Mouse (Mus musculus) hindlimb bud, embryonic 11.5 days (tissue): Measurements from ENCODE around the gene Gtf2a2.
"Not testable (repeated sequence)": the region's sequence is repeated elsewhere in the genome, so short reads cannot be mapped to it uniquely, and the experiment has no call there.

Experiments used
- DNase-seq: peaks from one replicate; pipeline ENCODE4 v3.0.0-alpha.2; 2012; ENCODE audit warnings: low read depth, low spot score; ENCODE audit errors: extremely low spot score

Gene Gtf2a2

DNA sequence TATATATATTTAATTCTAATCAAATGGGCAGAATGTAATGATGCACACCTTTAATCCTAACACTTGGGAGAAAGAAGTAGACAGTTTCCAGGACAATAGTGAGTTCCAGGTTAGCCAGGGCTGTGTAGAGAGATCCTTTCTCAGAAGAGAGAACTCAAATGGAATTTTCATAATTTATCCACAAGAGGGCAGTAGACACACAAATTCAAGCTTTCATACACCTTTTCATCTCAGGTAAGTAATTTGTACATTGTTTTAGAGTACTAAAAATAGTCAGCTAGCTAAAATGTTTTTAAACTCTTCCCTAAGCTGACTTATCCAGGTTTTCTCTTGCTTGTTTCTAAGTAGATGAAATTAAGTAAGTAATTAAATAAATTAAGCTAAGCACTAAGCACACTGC, 6.5 kb downstream of the Gtf2a2 start:
- no peak for DNase-seq

DNA sequence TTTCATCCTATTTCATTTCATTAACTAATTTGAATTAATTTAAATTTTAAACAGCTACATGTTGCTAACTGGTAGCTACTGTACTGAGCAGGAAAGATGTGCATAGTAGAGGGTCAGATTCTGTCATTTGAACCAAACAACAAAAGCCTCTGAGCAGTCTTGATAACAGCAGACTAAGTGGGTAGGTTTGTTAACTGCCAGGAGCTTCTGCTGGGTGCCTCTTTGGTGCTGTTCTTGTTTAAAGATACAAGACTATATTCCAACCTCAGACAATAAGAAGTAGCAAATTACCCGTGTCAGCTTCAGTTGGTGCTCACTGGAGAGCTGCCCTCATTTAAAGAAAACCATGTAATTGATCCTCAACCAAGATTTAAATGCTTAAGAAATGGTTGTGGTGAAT, 9.3 kb downstream of the Gtf2a2 start:
- no peak for DNase-seq

- no peak for DNase-seq
Measured at GRCm38 (mm10) chr9:70022083-70022482, 9.7 kb downstream of the Gtf2a2 start.

DNA sequence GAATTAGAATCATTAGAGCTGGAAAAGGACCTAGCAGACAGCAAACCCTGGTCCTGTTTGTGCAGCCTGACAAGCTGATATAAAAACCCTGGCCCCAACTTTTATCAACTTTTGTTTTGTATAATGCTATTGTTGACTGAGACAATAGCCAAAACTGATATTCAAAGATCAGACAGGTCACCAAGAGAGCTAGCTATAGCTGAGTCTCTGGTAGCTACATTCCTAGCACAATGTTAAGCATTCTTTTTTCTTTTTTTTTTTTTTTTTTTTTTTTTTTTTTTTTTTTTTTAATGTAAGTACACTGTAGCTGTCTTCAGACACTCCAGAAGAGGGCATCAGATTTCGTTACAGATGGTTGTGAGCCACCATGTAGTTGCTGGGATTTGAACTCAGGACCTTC, 11.3 kb downstream of the Gtf2a2 start:
- DNase-seq, result not testable (repeated sequence)

GRCm38 (mm10) chr9:70024648-70025047, 12.3 kb downstream of the Gtf2a2 start:
- DNase-seq, result no peak

DNA sequence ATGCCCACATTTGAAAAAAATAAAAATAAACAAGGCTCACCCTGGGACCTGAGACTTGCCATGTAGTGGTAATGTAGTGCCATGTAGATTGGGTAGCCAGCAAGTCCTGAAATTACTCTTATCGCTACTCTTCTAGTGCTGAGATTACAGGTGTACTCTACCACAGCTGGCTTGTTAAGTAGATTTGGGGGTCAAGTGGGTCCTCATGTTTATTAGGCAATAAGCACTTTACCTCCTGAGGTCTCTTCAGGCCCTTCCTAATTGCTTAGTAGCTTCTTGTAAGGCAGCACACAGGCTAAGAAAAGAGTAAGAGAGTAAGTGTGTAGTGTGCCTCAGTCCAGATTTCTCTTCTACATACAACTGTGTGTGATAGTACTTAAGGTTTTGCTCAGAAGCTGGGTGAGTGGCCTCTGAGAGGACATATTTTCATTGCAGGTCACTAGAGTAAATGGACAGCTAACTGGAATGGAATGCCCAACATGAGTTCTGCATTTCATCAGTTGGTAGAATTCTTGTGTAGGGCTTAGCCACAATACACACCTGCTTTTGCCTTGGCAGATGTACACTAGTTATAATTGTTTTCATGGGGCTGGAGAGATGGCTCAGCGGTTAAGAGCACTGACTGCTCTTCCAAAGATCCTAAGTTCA, 13.1 kb downstream of the Gtf2a2 start:
- no peak for DNase-seq

DNA sequence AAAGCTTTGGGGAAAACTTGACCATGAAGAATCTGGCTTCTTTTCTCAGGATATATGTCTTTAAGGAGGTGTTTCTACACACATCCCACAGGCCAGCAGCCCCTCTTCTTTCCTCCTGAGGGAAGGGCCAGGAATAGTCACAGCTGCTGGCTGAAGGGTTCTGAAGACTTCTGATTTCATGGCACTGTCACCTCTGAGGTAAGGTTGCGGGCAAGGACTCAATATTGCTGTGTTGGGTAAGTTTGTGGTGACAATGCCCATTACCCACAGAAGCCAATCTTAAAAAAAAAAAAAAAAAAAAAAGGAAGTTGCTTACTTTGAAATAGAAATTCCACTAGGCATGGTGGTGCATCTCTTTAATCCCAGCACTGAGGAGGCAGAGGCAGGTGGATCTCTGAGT, 19.8 kb downstream of the Gtf2a2 start:
- no peak for DNase-seq

GRCm38 (mm10) chr9:70033056-70033455, 20.7 kb downstream of the Gtf2a2 start:
- no peak for DNase-seq

DNA sequence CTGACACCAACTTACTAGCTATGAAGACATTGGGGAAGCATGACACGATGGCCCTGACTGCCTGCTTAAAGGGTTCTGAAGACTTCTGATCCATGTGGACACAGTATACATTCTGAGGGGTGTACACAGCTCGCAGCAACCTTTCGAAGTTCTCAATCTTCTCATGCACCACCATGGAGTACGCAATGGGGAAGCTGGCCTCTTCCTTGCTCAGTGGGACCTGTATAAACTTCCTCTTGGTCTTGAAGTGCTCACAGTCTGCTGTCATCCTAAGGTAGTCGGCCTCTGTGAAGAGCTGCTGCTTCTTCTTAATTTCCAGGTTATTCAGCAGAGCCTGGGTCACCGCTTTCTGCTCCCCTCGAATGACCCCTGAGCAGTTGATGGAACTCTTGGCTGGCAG, 22.4 kb downstream of the Gtf2a2 start:
- no peak for DNase-seq

- DNase-seq, result no peak
Measured at GRCm38 (mm10) chr9:70036646-70037045, 24.3 kb downstream of the Gtf2a2 start.

DNA sequence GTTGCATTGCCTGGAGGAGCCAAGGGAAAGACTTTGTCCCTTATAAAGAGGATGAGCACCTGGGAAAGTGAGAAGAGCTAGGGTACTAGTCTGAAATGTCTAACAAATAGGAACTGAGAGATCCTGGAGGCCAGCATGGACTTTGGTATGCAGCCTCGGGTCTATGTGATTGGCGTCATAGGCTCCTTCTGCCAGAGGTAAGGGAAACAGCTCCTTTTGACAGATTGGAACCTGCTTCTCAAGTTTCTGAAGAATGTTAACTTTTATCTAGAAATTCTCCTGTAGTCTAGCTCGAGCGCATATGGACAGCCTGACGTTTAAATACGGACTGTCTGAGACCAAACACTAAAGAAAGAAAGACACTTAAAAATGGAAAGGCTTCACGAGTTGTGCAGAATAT, 25.6 kb downstream of the Gtf2a2 start, which contains the start of gene Gcnt3:
Gcnt3 (minus strand) TSS at position 101 of the 400 bp plus-strand sequence.
- DNase-seq, result no peak

- no peak for DNase-seq
Measured at GRCm38 (mm10) chr9:70039597-70040385, 27.4 kb downstream of the Gtf2a2 start.

GRCm38 (mm10) chr9:70040570-70040969, 28.2 kb downstream of the Gtf2a2 start:
- DNase-seq, result no peak

DNA sequence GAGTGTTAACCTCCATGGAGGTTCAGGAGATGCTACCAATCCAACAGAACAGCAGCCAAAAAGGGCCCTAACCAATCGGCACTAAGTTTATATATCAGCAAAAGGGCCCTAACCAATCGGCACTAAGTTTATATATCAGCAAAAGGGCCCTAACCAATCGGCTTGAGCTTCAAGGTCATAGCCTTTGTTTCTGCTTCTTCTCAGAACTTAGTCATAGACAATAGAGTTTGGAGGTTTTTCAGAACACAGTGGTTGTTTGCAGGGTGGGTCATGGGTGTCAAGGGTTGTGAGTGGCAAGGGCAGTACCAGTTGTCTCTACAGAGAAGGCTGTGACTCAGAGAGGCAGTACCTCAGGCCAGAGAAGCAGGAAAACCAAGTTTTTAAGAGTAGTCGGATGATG, 29.8 kb downstream of the Gtf2a2 start:
- no peak for DNase-seq

DNA sequence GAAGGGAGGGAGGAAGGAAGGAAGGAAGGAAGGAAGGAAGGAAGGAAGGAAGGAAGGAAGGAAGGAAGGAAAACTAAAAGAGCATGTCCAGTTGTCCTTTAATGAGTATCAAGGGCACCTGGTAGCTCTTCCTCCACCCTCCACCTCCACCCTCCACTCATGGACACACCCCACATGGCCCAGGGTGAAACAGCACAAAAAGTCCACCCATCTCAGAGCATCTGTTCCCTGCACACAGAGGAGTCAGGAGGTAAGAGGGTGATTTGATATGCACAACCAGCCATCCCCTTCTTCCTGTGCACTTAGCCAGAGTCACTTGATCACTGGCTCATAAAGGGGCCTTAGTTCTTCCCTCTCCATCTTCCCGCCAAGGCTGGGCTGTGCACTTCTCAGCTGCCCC, 30.6 kb downstream of the Gtf2a2 start:
- DNase-seq, result no peak

DNA sequence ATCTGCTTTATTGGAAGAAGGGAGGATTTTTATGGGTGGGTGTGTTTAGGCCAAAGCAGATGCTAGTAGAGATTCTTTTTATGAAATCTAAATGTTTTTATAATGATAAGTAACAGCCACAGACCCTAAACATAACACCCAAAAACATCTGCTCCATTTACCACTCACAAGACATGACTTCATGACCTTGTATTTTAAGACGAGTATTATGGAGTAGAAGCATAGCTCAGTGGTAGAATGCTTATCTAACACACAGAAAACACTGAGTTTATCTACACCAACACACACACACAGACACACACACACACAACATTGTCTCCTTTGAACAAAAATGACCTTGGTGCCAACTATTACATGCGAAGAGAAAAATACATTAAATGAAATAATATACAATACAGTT, 32.5 kb downstream of the Gtf2a2 start:
- DNase-seq, result no peak

DNA sequence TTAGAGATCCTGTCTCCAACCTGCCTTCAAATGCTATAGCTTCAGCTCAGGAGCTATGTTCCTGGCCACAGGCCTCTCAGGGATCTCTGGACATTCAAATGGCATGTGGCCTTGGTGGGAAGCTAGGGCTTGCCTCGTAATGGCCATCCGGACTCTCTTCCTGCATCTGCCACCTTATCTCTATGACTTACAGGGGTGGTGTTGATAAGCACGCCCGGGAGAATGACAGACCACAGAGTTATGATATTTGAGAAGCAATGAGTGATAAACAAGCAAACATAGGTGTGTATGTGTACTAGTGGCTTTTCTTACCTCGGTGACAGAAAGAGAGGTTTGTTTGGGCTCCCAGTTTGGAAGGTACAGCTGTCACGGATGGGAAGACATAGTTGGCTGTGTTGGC, 33.9 kb downstream of the Gtf2a2 start:
- DNase-seq, result no peak

DNA sequence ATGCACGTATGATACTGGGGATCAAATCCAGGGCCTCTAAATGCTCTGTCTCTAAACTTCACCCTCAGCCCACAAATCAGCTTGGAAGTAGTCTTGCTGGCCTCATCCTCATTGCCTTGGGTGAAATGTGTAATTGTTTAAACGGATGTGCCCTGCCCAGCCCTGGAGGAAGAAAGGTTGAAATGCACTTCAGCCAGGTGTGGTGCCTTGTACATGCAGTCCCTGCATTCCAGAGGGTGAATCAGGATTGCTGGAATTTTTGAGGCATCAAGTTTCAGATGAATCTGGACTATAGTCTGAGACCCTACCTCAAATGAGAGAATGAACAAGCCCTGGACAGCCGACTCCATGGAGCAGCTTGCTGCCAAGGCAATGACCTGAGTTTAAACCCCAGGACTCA, 35.5 kb downstream of the Gtf2a2 start:
- peak; percentile 33 for DNase-seq

GRCm38 (mm10) chr9:70048280-70048679, 35.9 kb downstream of the Gtf2a2 start:
- DNase-seq, result no peak

DNA sequence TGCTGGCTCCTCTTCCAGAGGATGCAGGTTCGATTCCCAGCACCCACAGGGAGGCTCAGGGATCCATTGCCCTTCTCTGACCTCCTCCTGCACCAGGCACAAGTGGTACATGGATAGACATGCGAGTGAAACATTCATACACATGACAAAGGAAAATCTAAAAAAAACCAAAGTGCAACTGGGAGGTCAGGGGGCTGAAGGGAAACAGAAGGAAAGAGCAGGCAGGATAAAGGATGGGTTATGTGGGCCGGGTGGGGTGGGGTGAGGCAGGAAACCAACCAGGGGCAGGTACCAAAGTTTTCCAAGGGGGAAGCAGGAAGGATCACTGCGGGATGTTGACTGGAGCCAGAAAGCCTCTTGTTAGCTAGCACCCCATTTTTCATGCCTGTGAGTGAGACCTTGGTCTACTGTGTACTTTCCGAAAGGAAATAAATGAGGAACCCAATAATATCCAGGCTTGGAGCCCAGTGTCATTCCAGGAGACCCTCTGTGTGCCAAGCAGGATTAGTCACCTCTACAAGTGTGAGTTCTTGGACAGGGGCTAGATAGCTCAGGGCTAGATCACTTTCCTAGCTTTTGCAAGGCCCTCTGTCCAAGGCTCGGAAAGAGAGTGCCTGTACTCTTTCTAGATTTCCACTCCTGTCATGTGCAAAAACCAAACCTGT, 36.5 kb downstream of the Gtf2a2 start:
- no peak for DNase-seq

GRCm38 (mm10) chr9:70049416-70049783, 37.0 kb downstream of the Gtf2a2 start:
- DNase-seq, result no peak

DNA sequence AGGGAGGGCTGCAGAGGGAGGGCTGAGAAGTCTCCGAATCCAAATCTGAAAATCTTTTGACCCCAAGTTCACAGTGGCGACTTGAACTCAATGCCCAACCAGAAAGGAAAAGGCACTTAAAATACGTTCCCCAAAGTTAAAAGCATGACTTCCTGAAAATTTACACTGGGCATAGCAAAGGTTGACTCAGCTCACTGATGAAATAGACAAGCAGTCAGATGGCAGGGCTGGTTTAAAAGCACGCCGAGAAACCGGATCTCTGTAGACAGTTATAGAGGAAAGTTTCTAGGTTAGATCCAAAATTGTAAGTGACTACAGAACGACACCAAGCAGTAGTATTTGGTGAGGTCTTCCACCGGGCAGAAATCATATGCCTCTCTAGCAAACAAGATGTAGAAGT, 37.5 kb downstream of the Gtf2a2 start:
- DNase-seq, result no peak
